Mouse (Mus musculus): Measurements from ENCODE around the gene Gna14. TPM values are rescaled to one million over a fixed set of nuclear protein-coding genes. Genes with fewer than 3 reads are reported as not detected.

Gna14 gene
- total and polyA plus RNA-seq, 3 experiments, result not detected

- no peaks in the 10 kb centered on the region for H3K9me3 ChIP-seq (replicated peaks; ENCODE audit: insufficient read depth, low read length)
- H3K36me3 ChIP-seq (ENCODE audit: control insufficient read depth in 1 of 2, insufficient read depth in 2 of 2, low read length in 2 of 2), result 0 out of 4 replicates have a peak, but pooled peaks cover 0 to 2% of the 10 kb centered on the region in 2 experiments
- no peak overlapping the region for H3K9ac ChIP-seq (ENCODE audit: control insufficient read depth, low read depth, low read length, poor library complexity, severe bottlenecking)
- no peak for DNase-seq (ENCODE audit: low read depth, low spot score)
- no peaks in the 10 kb centered on the region for H3K27me3 ChIP-seq (ENCODE audit: control insufficient read depth in 1 of 2, insufficient read depth in 2 of 2, low read length in 2 of 2)
- no peak overlapping the region for H3K27ac ChIP-seq (ENCODE audit: control insufficient read depth, low read depth, low read length)
- H3K79me2 ChIP-seq (ENCODE audit: control insufficient read depth, insufficient read depth, low read length, poor library complexity), result no peaks in the 10 kb centered on the region
- H3K4me3 ChIP-seq (ENCODE audit: control insufficient read depth in 1 of 2, insufficient read depth in 1 of 2, low read depth in 2 of 2, low read length in 2 of 2), result no peak overlapping the region
- TF ChIP-seq TBP (IDR thresholded peaks at IDR 0.05; ENCODE audit: low read depth, low read length) (no peak), SIN3A (IDR thresholded peaks at IDR 0.05; ENCODE audit: low read length) (no peak), USF1 (IDR thresholded peaks at IDR 0.05; ENCODE audit: low read depth, low read length) (no peak), ELF1 (IDR thresholded peaks at IDR 0.05; ENCODE audit: low read depth, low read length) (no peak)
- no peaks in the 10 kb centered on the region for H3K4me1 ChIP-seq (ENCODE audit: control insufficient read depth in 1 of 2, insufficient read depth in 2 of 2, low read length in 2 of 2)
Measured at GRCm38 (mm10) chr19:16441329-16441728, 5.8 kb downstream of the Gna14 start.

DNA sequence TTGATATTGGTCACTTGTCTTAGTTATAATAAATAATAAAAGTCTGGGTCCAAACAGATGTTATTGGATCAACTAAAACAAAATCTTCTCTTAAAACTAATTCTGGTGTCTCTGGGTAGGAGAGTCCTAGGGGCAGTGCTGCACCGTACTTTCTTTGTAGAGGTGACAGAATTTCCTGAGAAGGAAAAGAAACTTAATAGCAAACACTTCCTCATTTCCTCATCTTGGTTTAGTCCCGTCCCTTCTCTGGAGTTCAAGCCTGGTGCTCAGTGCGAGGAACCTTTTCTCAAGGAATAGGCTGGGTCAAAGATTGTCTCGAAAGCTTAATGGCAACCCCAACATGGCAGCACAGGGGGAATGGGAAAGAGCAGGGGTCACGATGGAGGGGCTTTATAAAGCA, 7.8 kb downstream of the Gna14 start:
- H3K27me3 ChIP-seq (ENCODE audit: control insufficient read depth in 1 of 2, insufficient read depth in 2 of 2, low read length in 2 of 2), result no peaks in the 10 kb centered on the region
- TF ChIP-seq GABPA (IDR thresholded peaks at IDR 0.05; ENCODE audit: low read depth, low read length) (no peak), MYC (IDR thresholded peaks at IDR 0.05; ENCODE audit: low read depth, low read length) (no peak), CTCF (IDR thresholded peaks at IDR 0.05 in 2 of 3, conservative IDR thresholded peaks at IDR 0.05 in 1 of 3; ENCODE audit: control insufficient read depth in 1 of 3, insufficient read depth in 1 of 3, low read depth in 2 of 3, low read length in 3 of 3, poor library complexity in 1 of 3, severe bottlenecking in 1 of 3) (no peak), CHD1 (IDR thresholded peaks at IDR 0.05; ENCODE audit: low read depth, low read length) (no peak), HCFC1 (IDR thresholded peaks at IDR 0.05; ENCODE audit: low read depth, low read length) (no peak), RCOR1 (IDR thresholded peaks at IDR 0.05; ENCODE audit: low read depth, low read length) (no peak), POLR2A (IDR thresholded peaks at IDR 0.05; ENCODE audit: control insufficient read depth in 1 of 2, insufficient read depth in 1 of 2, low read depth in 1 of 2, low read length in 2 of 2, poor library complexity in 1 of 2) (no peak), MEF2A (IDR thresholded peaks at IDR 0.05; ENCODE audit: extremely low read depth, insufficient replicate concordance, low read depth, low read length, poor library complexity, severe bottlenecking) (no peak), NRF1 (IDR thresholded peaks at IDR 0.05; ENCODE audit: insufficient read depth, low read depth, low read length, poor library complexity, severe bottlenecking) (no peak), UBTF (IDR thresholded peaks at IDR 0.05; ENCODE audit: borderline replicate concordance, insufficient read depth, low read depth, low read length) (no peak), MAX (IDR thresholded peaks at IDR 0.05; ENCODE audit: low read length) (no peak), KAT2A (conservative IDR thresholded peaks at IDR 0.05; ENCODE audit: low read depth, low read length) (no peak), POLR2AphosphoS2 (IDR thresholded peaks at IDR 0.05; ENCODE audit: low read length) (no peak), SMC3 (IDR thresholded peaks at IDR 0.05; ENCODE audit: low read depth, low read length) (no peak), NELFE (IDR thresholded peaks at IDR 0.05; ENCODE audit: low read depth, low read length) (no peak), ELF1 (IDR thresholded peaks at IDR 0.05; ENCODE audit: low read depth, low read length) (no peak), ETS1 (IDR thresholded peaks at IDR 0.05; ENCODE audit: low read depth, low read length) (no peak), E2F4 (IDR thresholded peaks at IDR 0.05; ENCODE audit: borderline replicate concordance, low read depth, low read length) (no peak), SIN3A (IDR thresholded peaks at IDR 0.05; ENCODE audit: low read length) (no peak), ZKSCAN1 (IDR thresholded peaks at IDR 0.05; ENCODE audit: low read depth, low read length) (no peak)
- no peaks in the 10 kb centered on the region for H3K79me2 ChIP-seq (ENCODE audit: control insufficient read depth, insufficient read depth, low read length, poor library complexity)
- no peaks in the 10 kb centered on the region for H3K9me3 ChIP-seq (replicated peaks; ENCODE audit: insufficient read depth, low read length)
- DNase-seq (ENCODE audit: low read depth, low spot score), result no peak
- no peak overlapping the region for H3K27ac ChIP-seq (ENCODE audit: control insufficient read depth, low read depth, low read length)
- no peak overlapping the region for H3K9ac ChIP-seq (ENCODE audit: control insufficient read depth, low read depth, low read length, poor library complexity, severe bottlenecking)
- H3K36me3 ChIP-seq (ENCODE audit: control insufficient read depth in 1 of 2, insufficient read depth in 2 of 2, low read length in 2 of 2), result peaks cover 0 to 8% of the 10 kb centered on the region in 2 experiments; a peak in 2 of 4 replicates
- H3K4me3 ChIP-seq (ENCODE audit: control insufficient read depth in 1 of 2, insufficient read depth in 1 of 2, low read depth in 2 of 2, low read length in 2 of 2), result no peak overlapping the region
- H3K4me1 ChIP-seq (ENCODE audit: control insufficient read depth in 1 of 2, insufficient read depth in 2 of 2, low read length in 2 of 2), result peaks cover 0 to 8% of the 10 kb centered on the region in 2 experiments; a peak in 2 of 4 replicates
